Mouse (Mus musculus) MN1 (cell line): ENCODE measurements at regions not wholly inside any gene's neighbourhood (a gene's known extent, or its start where the extent isn't known, plus 50 kb on each side); places are given as distances from the start of the nearest gene placed in this dataset.

Source experiments
- DNase-seq: peaks from one replicate; pipeline ENCODE4 v3.0.0-alpha.2; 2016; ENCODE audit warnings: low spot score

- no peak for DNase-seq
These were observed 518.8 kb upstream of the Atp11b start for GRCm38 (mm10) chr3:35235066-35235465.

GRCm38 (mm10) chr3:35235772-35236171 is 518.1 kb upstream of the Atp11b start:
- DNase-seq, result no peak

GRCm38 (mm10) chr3:35237342-35237741 is 516.6 kb upstream of the Atp11b start:
- no peak for DNase-seq

GRCm38 (mm10) chr3:35242349-35242748 is 511.6 kb upstream of the Atp11b start:
- DNase-seq, result no peak

GRCm38 (mm10) chr3:35242871-35243529 is 510.9 kb upstream of the Atp11b start:
- DNase-seq, result no peak

- DNase-seq, result no peak
These were observed 508.9 kb upstream of the Atp11b start for GRCm38 (mm10) chr3:35245003-35245402.

GRCm38 (mm10) chr3:35245946-35246665 is 507.8 kb upstream of the Atp11b start:
- no peak for DNase-seq

- DNase-seq, result no peak
These were observed 504.7 kb upstream of the Atp11b start for GRCm38 (mm10) chr3:35249160-35249559.

GRCm38 (mm10) chr3:35250092-35250749 is 503.7 kb upstream of the Atp11b start:
- DNase-seq, result no peak

GRCm38 (mm10) chr3:35253861-35254260 is 500.0 kb upstream of the Atp11b start:
- no peak for DNase-seq

GRCm38 (mm10) chr3:35260936-35261335 is 493.0 kb upstream of the Atp11b start:
- no peak for DNase-seq

- no peak for DNase-seq
These were observed 485.0 kb upstream of the Atp11b start for GRCm38 (mm10) chr3:35268949-35269348.

GRCm38 (mm10) chr3:35269977-35270880 is 483.7 kb upstream of the Atp11b start:
- DNase-seq, result no peak

GRCm38 (mm10) chr3:35273546-35273945 is 480.4 kb upstream of the Atp11b start:
- DNase-seq, result no peak

GRCm38 (mm10) chr3:35280981-35281380 is 472.9 kb upstream of the Atp11b start:
- DNase-seq, result no peak

GRCm38 (mm10) chr3:35282106-35282505 is 471.8 kb upstream of the Atp11b start:
- DNase-seq, result no peak

- DNase-seq, result no peak
These were observed 459.1 kb upstream of the Atp11b start for GRCm38 (mm10) chr3:35294771-35295170.

- no peak for DNase-seq
These were observed 458.2 kb upstream of the Atp11b start for GRCm38 (mm10) chr3:35295746-35296145.

- DNase-seq, result no peak
These were observed 454.9 kb upstream of the Atp11b start for GRCm38 (mm10) chr3:35299036-35299435.

- no peak for DNase-seq
These were observed 447.9 kb upstream of the Atp11b start for GRCm38 (mm10) chr3:35306013-35306412.

GRCm38 (mm10) chr3:35314177-35314576 is 439.7 kb upstream of the Atp11b start:
- DNase-seq, result no peak

GRCm38 (mm10) chr3:35315162-35315561 is 438.7 kb upstream of the Atp11b start:
- no peak for DNase-seq
